Mouse (Mus musculus) erythroblast, embryonic 14.5 days (primary cell): ENCODE data around the gene Msi2.

Experiments used
- GATA1 ChIP-seq: IDR thresholded peaks from 2 replicates; pipeline ENCODE4 v1.6.1; 2012; ENCODE audit warnings: low read length, inconsistent platforms, mixed read lengths
- TAL1 ChIP-seq: IDR thresholded peaks from 3 replicates; pipeline ENCODE4 v1.6.1; 2012; ENCODE audit warnings: low read length, inconsistent platforms, mixed read lengths

GRCm38 (mm10) chr11:88558731-88559130 is 159.6 kb downstream of the Msi2 start:
- TF ChIP-seq TAL1 (no peak), GATA1 (no peak)
